Mouse (Mus musculus) forebrain, embryonic 11.5 days (tissue): Measurements from ENCODE around the gene Tgfbi. TPM values are rescaled to one million over a fixed set of nuclear protein-coding genes. Genes with fewer than 3 reads are reported as not detected.

Source experiments
- ATAC-seq: fragments of 200-750 bp; cut with Nextera tagmentation; replicated peaks from 2 replicates; pipeline ENCODE4 v1.8.0; 2017; ENCODE audit warnings: moderate TSS enrichment; ENCODE audit not compliant: low FRiP score
- DNase-seq: peaks from one replicate; pipeline ENCODE4 v3.0.0-alpha.2; 2017; ENCODE audit warnings: low spot score
- H3K27ac ChIP-seq: fragments of 300-500 bp; sonication (generic); 2 replicates; pipeline ENCODE4 v1.5.1; 2014; ENCODE audit warnings: low read depth, low read length
- H3K27me3 ChIP-seq: fragments of 300-500 bp; sonication (generic); 2 replicates; pipeline ENCODE4 v1.6.1; 2014; ENCODE audit warnings: mild to moderate bottlenecking, low read length, mixed read lengths; ENCODE audit not compliant: control insufficient read depth, insufficient read depth
- H3K36me3 ChIP-seq: fragments of 300-500 bp; sonication (generic); 2 replicates; pipeline ENCODE4 v1.6.1; 2014; ENCODE audit warnings: mild to moderate bottlenecking, low read length, moderate library complexity, mixed read lengths; ENCODE audit not compliant: control insufficient read depth, insufficient read depth
- H3K4me1 ChIP-seq: fragments of 300-500 bp; sonication (generic); replicated peaks from 2 replicates; pipeline ENCODE4 v1.6.1; 2014; ENCODE audit warnings: low read length, mixed read lengths; ENCODE audit not compliant: control insufficient read depth, insufficient read depth
- H3K4me2 ChIP-seq: fragments of 300-500 bp; sonication (generic); 2 replicates; pipeline ENCODE4 v1.6.1; 2014; ENCODE audit warnings: low read depth, mild to moderate bottlenecking, low read length, moderate library complexity, mixed read lengths; ENCODE audit not compliant: severe bottlenecking
- H3K4me3 ChIP-seq: fragments of 300-500 bp; sonication (generic); 2 replicates; pipeline ENCODE4 v1.5.1; 2014; ENCODE audit warnings: low read depth, low read length
- H3K9ac ChIP-seq: fragments of 300-500 bp; sonication (generic); 2 replicates; pipeline ENCODE4 v1.6.1; 2014; ENCODE audit warnings: low read length
- H3K9me3 ChIP-seq: fragments of 300-500 bp; sonication (generic); 2 replicates; pipeline ENCODE4 v1.6.1; 2016; ENCODE audit warnings: low read length, mixed read lengths; ENCODE audit not compliant: control insufficient read depth
- WGBS: fragments of 180-500 bp; shearing (Covaris S2); extraction: QIAGEN DNeasy Blood & Tissue Kit; methylation state at CpG from one replicate; pipeline ENCODE4 v1.1.7; 2014; 5-methylcytosine and 5-hydroxymethylcytosine counted together
- polyA plus RNA-seq: library from polyadenylated mRNA; unstranded; fragments of >200 nt; fragmentation: Nextera tagmentation; extraction: Ambion mirVana; gene quantifications from 2 replicates; pipeline ENCODE4 v1.2.1, GENCODE M21; 2014

Tgfbi gene
- polyA plus RNA-seq = 26.1 and 26.2 TPM in 2 replicates

DNA sequence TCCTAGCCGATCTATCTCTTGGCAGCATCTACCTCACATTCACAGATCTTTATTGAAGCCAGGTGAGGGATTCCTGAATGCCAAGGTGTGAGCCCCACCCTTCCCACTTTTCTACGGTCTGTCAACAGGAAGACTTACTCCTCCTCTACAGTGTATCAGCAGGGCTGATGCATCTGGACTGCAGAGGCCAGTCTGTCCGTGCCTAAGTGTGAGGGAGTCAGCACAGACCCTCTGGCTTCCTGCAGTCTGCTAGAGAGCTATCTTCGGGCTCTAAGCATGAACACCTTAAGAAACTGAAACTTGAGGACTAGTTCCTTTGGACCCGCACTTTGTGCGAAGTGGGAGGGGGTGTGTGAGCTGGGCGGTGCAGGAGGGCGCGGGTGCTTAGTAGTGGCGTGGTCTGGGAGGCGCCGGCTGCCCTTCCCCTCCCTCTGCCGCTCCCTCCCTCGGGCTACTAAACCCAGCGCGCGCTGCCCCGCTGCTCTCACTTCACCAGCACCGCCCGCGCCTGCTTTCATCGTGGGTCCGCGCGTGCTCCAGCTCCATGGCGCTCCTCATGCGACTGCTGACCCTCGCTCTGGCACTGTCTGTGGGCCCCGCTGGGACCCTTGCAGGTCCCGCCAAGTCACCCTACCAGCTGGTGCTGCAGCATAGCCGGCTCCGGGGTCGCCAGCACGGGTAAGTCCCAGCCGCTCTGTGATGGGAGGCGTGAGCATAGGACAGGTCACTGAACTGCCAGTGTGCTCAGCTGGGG, at the start of gene Tgfbi:
TSS of gene Tgfbi (plus strand) at position 421 of the 754 bp plus-strand sequence.
- H3K36me3 ChIP-seq = no peaks in the 10 kb centered on the region
- peak within 1 kb of the TSS; percentile 41 for H3K4me3 ChIP-seq
- no peak within 1 kb of the TSS for H3K27ac ChIP-seq
- DNase-seq (peak; percentile 80), ATAC-seq (peak; percentile 61; the same call in 1 of the 2 replicates)
- peaks cover 11% of the 10 kb centered on the region; the same call in 1 of the 2 replicates for H3K4me1 ChIP-seq
- peaks cover 13% of the 10 kb centered on the region; the same call in 1 of the 2 replicates for H3K27me3 ChIP-seq
- H3K4me2 ChIP-seq = peak within 1 kb of the TSS; percentile 97
- no peaks in the 10 kb centered on the region for H3K9me3 ChIP-seq
- 4% methylated on average over 36 of the region's 36 CpGs for WGBS
- H3K9ac ChIP-seq = peak within 1 kb of the TSS; percentile 65

GRCm38 (mm10) chr13:56559841-56560370, 49.4 kb upstream of the Tgfbi start:
- no peaks in the 10 kb centered on the region for H3K9me3 ChIP-seq
- H3K9ac ChIP-seq = no peak overlapping the region
- H3K4me2 ChIP-seq = no peak overlapping the region
- no peak overlapping the region for H3K27ac ChIP-seq
- DNase-seq = no peak
- H3K4me3 ChIP-seq = no peak overlapping the region
- H3K36me3 ChIP-seq = no peaks in the 10 kb centered on the region
- no peak for ATAC-seq
- H3K27me3 ChIP-seq = no peaks in the 10 kb centered on the region
- 85% methylated on average over 6 of the region's 6 CpGs for WGBS
- no peaks in the 10 kb centered on the region for H3K4me1 ChIP-seq

DNA sequence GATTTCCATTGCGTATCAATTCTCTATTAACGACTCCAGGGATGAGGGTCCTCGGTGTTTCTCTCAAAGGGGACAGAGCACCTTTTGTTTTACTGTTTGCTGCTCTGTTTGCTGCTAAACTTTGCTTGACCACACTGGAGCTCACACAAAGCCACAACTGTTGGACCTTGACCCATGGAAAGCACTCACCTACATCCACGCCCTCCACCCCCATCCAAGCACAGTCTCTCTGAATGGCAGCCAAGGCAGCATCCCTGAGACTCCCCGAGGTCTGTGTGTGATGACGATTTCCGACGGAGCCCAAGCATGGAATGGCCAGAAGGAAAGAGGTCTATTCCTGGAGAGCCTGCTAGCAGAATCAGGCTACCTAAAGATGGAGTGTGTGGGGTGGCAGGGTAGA, 48.2 kb upstream of the Tgfbi start:
- Histone ChIP-seq H3K27me3 (no peaks in the 10 kb centered on the region), H3K4me3 (no peak overlapping the region), H3K4me2 (no peak overlapping the region), H3K36me3 (no peaks in the 10 kb centered on the region), H3K9ac (no peak overlapping the region), H3K4me1 (no peaks in the 10 kb centered on the region), H3K27ac (no peak overlapping the region), H3K9me3 (no peaks in the 10 kb centered on the region)
- ATAC-seq = no peak
- WGBS = 70% methylated on average over 8 of the region's 8 CpGs
- DNase-seq = no peak

GRCm38 (mm10) chr13:56563075-56563474, 46.2 kb upstream of the Tgfbi start:
- H3K4me1 ChIP-seq = no peaks in the 10 kb centered on the region

DNA sequence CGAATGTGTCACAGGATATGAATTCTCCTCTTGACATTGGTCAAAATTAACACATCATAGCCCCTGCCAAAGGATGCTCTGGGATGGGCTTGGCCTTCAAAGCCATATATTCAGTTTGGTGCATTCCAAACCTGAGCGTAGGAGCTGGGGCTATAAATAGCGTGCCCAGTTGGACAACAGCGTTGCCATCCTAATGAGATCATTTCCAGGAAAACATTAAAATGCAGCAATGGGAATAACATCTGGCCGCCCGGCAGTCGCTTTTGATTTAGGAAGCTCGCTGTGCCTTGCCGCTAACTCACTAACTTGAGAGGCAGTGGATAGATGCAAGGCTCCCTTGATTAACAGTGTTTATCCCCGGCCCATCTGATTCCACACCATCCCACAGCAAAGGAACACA, 43.0 kb upstream of the Tgfbi start:
- H3K27me3 ChIP-seq = no peaks in the 10 kb centered on the region
- no peak overlapping the region for H3K4me3 ChIP-seq
- 89% methylated on average over 10 of the region's 10 CpGs for WGBS
- H3K27ac ChIP-seq = no peak overlapping the region
- DNase-seq (no peak), ATAC-seq (no peak)
- H3K4me2 ChIP-seq = no peak overlapping the region
- no peak overlapping the region for H3K9ac ChIP-seq
- no peaks in the 10 kb centered on the region for H3K9me3 ChIP-seq
- H3K36me3 ChIP-seq = no peaks in the 10 kb centered on the region
- no peaks in the 10 kb centered on the region for H3K4me1 ChIP-seq

More at GRCm38 (mm10) chr13:56563075-56563474, 46.2 kb upstream of the Tgfbi start:
- Histone ChIP-seq H3K4me3 (no peak overlapping the region), H3K36me3 (no peaks in the 10 kb centered on the region), H3K4me2 (no peak overlapping the region), H3K9ac (no peak overlapping the region), H3K9me3 (no peaks in the 10 kb centered on the region), H3K27me3 (no peaks in the 10 kb centered on the region), H3K27ac (no peak overlapping the region)
- ATAC-seq (no peak), DNase-seq (peak; percentile 67)
- WGBS = 37% methylated on average over 6 of the region's 6 CpGs

DNA sequence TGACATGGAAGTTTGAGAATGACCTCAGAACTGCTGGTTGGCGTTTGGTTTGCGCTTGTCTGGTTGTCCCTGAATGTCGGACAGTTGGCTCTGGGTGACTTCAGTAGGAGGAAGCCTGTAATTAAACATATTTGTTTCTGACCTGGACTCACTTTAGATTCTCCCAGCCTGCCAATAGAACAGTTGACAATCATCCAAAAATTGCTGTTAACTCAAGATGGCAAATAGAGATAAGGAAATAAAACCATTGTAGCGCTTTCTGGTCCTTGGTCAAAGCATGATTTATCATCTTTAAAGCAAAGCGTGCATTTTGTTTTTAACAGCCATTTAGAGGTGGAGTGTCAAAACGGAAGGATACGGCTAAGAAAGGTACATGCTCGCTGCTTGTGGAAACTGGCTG, 37.7 kb upstream of the Tgfbi start:
- H3K4me2 ChIP-seq = no peak overlapping the region
- ATAC-seq (no peak), DNase-seq (no peak)
- H3K36me3 ChIP-seq = no peaks in the 10 kb centered on the region
- H3K9ac ChIP-seq = no peak overlapping the region
- H3K9me3 ChIP-seq = no peaks in the 10 kb centered on the region
- no peak overlapping the region for H3K4me3 ChIP-seq
- H3K4me1 ChIP-seq = no peaks in the 10 kb centered on the region
- H3K27ac ChIP-seq = no peak overlapping the region
- WGBS = 96% methylated on average over 8 of the region's 8 CpGs
- H3K27me3 ChIP-seq = no peaks in the 10 kb centered on the region

GRCm38 (mm10) chr13:56575074-56575473, 34.2 kb upstream of the Tgfbi start:
- Histone ChIP-seq H3K4me3 (no peak overlapping the region), H3K27me3 (no peaks in the 10 kb centered on the region), H3K27ac (no peak overlapping the region), H3K4me1 (no peaks in the 10 kb centered on the region), H3K4me2 (no peak overlapping the region), H3K9ac (no peak overlapping the region), H3K9me3 (no peaks in the 10 kb centered on the region), H3K36me3 (no peaks in the 10 kb centered on the region)
- DNase-seq = no peak
- 71% methylated on average over 4 of the region's 4 CpGs for WGBS
- ATAC-seq = no peak

GRCm38 (mm10) chr13:56575701-56576321, 33.5 kb upstream of the Tgfbi start:
- no peak overlapping the region for H3K4me3 ChIP-seq
- no peaks in the 10 kb centered on the region for H3K4me1 ChIP-seq
- no peak overlapping the region for H3K9ac ChIP-seq
- H3K27me3 ChIP-seq = no peaks in the 10 kb centered on the region
- DNase-seq (peak; percentile 80), ATAC-seq (no peak)
- no peaks in the 10 kb centered on the region for H3K9me3 ChIP-seq
- H3K27ac ChIP-seq = no peak overlapping the region
- WGBS = 69% methylated on average over 12 of the region's 12 CpGs
- no peaks in the 10 kb centered on the region for H3K36me3 ChIP-seq
- no peak overlapping the region for H3K4me2 ChIP-seq
